Mouse (Mus musculus): Measurements from ENCODE around the gene Rgma.
A peak's percentile ranks its signal among the peaks of the same experiment; 100 is the strongest.

Gene Rgma

GRCm38 (mm10) chr7:73388866-73389265 lies 13.6 kb downstream of the Rgma start:
- Histone ChIP-seq H3K36me3 (ENCODE audit: control insufficient read depth, insufficient read depth, low read length, poor library complexity, severe bottlenecking) (no peaks in the 10 kb centered on the region), H3K27me3 (ENCODE audit: control insufficient read depth, insufficient read depth, low read length, poor library complexity, severe bottlenecking) (no peaks in the 10 kb centered on the region)
- DNase-seq (ENCODE audit: low read depth, low spot score) = no peak

- Histone ChIP-seq H3K27me3 (ENCODE audit: control insufficient read depth, insufficient read depth, low read length, poor library complexity, severe bottlenecking) (no peaks in the 10 kb centered on the region), H3K36me3 (ENCODE audit: control insufficient read depth, insufficient read depth, low read length, poor library complexity, severe bottlenecking) (no peaks in the 10 kb centered on the region)
- DNase-seq (ENCODE audit: low read depth, low spot score) = no peak
Observed at GRCm38 (mm10) chr7:73389419-73389818, 14.1 kb downstream of the Rgma start.

GRCm38 (mm10) chr7:73389871-73390294 lies 14.6 kb downstream of the Rgma start:
- no peak for DNase-seq (ENCODE audit: low read depth, low spot score)
- H3K27me3 ChIP-seq (ENCODE audit: control insufficient read depth, insufficient read depth, low read length, poor library complexity, severe bottlenecking) = no peaks in the 10 kb centered on the region
- H3K36me3 ChIP-seq (ENCODE audit: control insufficient read depth, insufficient read depth, low read length, poor library complexity, severe bottlenecking) = no peaks in the 10 kb centered on the region

- Histone ChIP-seq H3K27me3 (ENCODE audit: control insufficient read depth, insufficient read depth, low read length, poor library complexity, severe bottlenecking) (no peaks in the 10 kb centered on the region), H3K36me3 (ENCODE audit: control insufficient read depth, insufficient read depth, low read length, poor library complexity, severe bottlenecking) (no peaks in the 10 kb centered on the region)
- no peak for DNase-seq (ENCODE audit: low read depth, low spot score)
Observed at GRCm38 (mm10) chr7:73390426-73391001, 15.2 kb downstream of the Rgma start.

- no peak for DNase-seq (ENCODE audit: low read depth, low spot score)
- H3K27me3 ChIP-seq (ENCODE audit: control insufficient read depth, insufficient read depth, low read length, poor library complexity, severe bottlenecking) = no peaks in the 10 kb centered on the region
- H3K36me3 ChIP-seq (ENCODE audit: control insufficient read depth, insufficient read depth, low read length, poor library complexity, severe bottlenecking) = no peaks in the 10 kb centered on the region
Observed at GRCm38 (mm10) chr7:73391002-73391517, 15.8 kb downstream of the Rgma start.

- Histone ChIP-seq H3K27me3 (ENCODE audit: control insufficient read depth, insufficient read depth, low read length, poor library complexity, severe bottlenecking) (no peaks in the 10 kb centered on the region), H3K36me3 (ENCODE audit: control insufficient read depth, insufficient read depth, low read length, poor library complexity, severe bottlenecking) (no peaks in the 10 kb centered on the region)
- DNase-seq (ENCODE audit: low read depth, low spot score) = no peak
Observed at GRCm38 (mm10) chr7:73391518-73392321, 16.4 kb downstream of the Rgma start.

GRCm38 (mm10) chr7:73392359-73392758 lies 17.1 kb downstream of the Rgma start:
- DNase-seq (ENCODE audit: low read depth, low spot score) = no peak
- Histone ChIP-seq H3K36me3 (ENCODE audit: control insufficient read depth, insufficient read depth, low read length, poor library complexity, severe bottlenecking) (no peaks in the 10 kb centered on the region), H3K27me3 (ENCODE audit: control insufficient read depth, insufficient read depth, low read length, poor library complexity, severe bottlenecking) (no peaks in the 10 kb centered on the region)

GRCm38 (mm10) chr7:73393307-73394012 lies 18.2 kb downstream of the Rgma start:
- Histone ChIP-seq H3K36me3 (ENCODE audit: control insufficient read depth, insufficient read depth, low read length, poor library complexity, severe bottlenecking) (no peaks in the 10 kb centered on the region), H3K27me3 (ENCODE audit: control insufficient read depth, insufficient read depth, low read length, poor library complexity, severe bottlenecking) (no peaks in the 10 kb centered on the region)
- no peak for DNase-seq (ENCODE audit: low read depth, low spot score)

- DNase-seq (ENCODE audit: low read depth, low spot score) = no peak
- H3K27me3 ChIP-seq (ENCODE audit: control insufficient read depth, insufficient read depth, low read length, poor library complexity, severe bottlenecking) = no peaks in the 10 kb centered on the region
- no peaks in the 10 kb centered on the region for H3K36me3 ChIP-seq (ENCODE audit: control insufficient read depth, insufficient read depth, low read length, poor library complexity, severe bottlenecking)
Observed at GRCm38 (mm10) chr7:73394013-73394409, 18.7 kb downstream of the Rgma start.

- Histone ChIP-seq H3K27me3 (ENCODE audit: control insufficient read depth, insufficient read depth, low read length, poor library complexity, severe bottlenecking) (no peaks in the 10 kb centered on the region), H3K36me3 (ENCODE audit: control insufficient read depth, insufficient read depth, low read length, poor library complexity, severe bottlenecking) (no peaks in the 10 kb centered on the region)
- DNase-seq (ENCODE audit: low read depth, low spot score) = no peak
Observed at GRCm38 (mm10) chr7:73398319-73398718, 23.0 kb downstream of the Rgma start.

GRCm38 (mm10) chr7:73398806-73399442 lies 23.6 kb downstream of the Rgma start:
- Histone ChIP-seq H3K27me3 (ENCODE audit: control insufficient read depth, insufficient read depth, low read length, poor library complexity, severe bottlenecking) (no peaks in the 10 kb centered on the region), H3K36me3 (ENCODE audit: control insufficient read depth, insufficient read depth, low read length, poor library complexity, severe bottlenecking) (no peaks in the 10 kb centered on the region)
- no peak for DNase-seq (ENCODE audit: low read depth, low spot score)

- Histone ChIP-seq H3K36me3 (ENCODE audit: control insufficient read depth, insufficient read depth, low read length, poor library complexity, severe bottlenecking) (no peaks in the 10 kb centered on the region), H3K27me3 (ENCODE audit: control insufficient read depth, insufficient read depth, low read length, poor library complexity, severe bottlenecking) (no peaks in the 10 kb centered on the region)
- peak; percentile 50 for DNase-seq (ENCODE audit: low read depth, low spot score)
Observed at GRCm38 (mm10) chr7:73399501-73400044, 24.3 kb downstream of the Rgma start.

- H3K36me3 ChIP-seq (ENCODE audit: control insufficient read depth, insufficient read depth, low read length, poor library complexity, severe bottlenecking) = no peaks in the 10 kb centered on the region
- DNase-seq (ENCODE audit: low read depth, low spot score) = no peak
Observed at GRCm38 (mm10) chr7:73400051-73400916, 25.0 kb downstream of the Rgma start.

GRCm38 (mm10) chr7:73402106-73402505 lies 26.8 kb downstream of the Rgma start:
- no peaks in the 10 kb centered on the region for H3K27me3 ChIP-seq (ENCODE audit: control insufficient read depth, insufficient read depth, low read length, poor library complexity, severe bottlenecking)
- DNase-seq (ENCODE audit: low read depth, low spot score) = no peak
- H3K36me3 ChIP-seq (ENCODE audit: control insufficient read depth, insufficient read depth, low read length, poor library complexity, severe bottlenecking) = no peaks in the 10 kb centered on the region

More at GRCm38 (mm10) chr7:73400051-73400916, 25.0 kb downstream of the Rgma start:
- H3K27me3 ChIP-seq (ENCODE audit: control insufficient read depth, insufficient read depth, low read length, poor library complexity, severe bottlenecking) = no peaks in the 10 kb centered on the region
